Mouse (Mus musculus) heart, adult 2 months (tissue): ENCODE measurements at regions not wholly inside any gene's neighbourhood (a gene's known extent, or its start where the extent isn't known, plus 50 kb on each side); places are given as distances from the start of the nearest gene placed in this dataset.

ENCODE experiments used
- CTCF ChIP-seq: fragments of 200-600 bp; IDR thresholded peaks from 2 replicates; pipeline ENCODE4 v1.8.1; 2022; ENCODE audit warnings: antibody characterized with exemption, mild to moderate bottlenecking, moderate library complexity
- EP300 ChIP-seq: fragments of 200-500 bp; IDR thresholded peaks from 2 replicates; pipeline ENCODE4 v1.6.1; 2011; ENCODE audit warnings: low read depth, low read length, control low read depth; ENCODE audit not compliant: insufficient read depth

DNA sequence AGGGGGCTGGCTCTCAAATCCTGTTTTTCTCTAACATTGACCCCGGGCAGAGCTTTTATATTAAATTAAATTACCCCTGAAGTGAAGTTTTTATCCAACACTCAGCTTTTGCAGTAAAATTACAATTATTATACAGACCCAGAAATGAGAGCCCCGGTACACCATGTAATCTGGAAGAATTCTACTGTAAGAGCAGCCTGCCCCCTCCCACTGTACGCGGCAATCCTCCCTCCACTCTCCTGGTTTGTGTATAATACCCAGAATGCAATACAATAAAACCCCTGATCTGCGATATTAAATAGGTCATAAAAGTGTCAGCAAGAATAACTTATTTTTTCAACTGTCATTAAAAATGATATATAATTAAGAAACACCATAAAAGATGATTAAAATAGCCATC lies 492.3 kb downstream of the Ajap1 start:
- TF ChIP-seq EP300 (no peak), CTCF (no peak)
